Mouse (Mus musculus) kidney, adult 2 months (tissue): ENCODE data around the gene Galnt7.

Source experiments
- CTCF ChIP-seq: fragments of 200-500 bp; conservative IDR thresholded peaks from 2 replicates; pipeline ENCODE4 v1.5.1; 2011; ENCODE audit warnings: low read depth, mild to moderate bottlenecking, control low read depth, low read length, moderate library complexity, mixed read lengths; ENCODE audit not compliant: insufficient read depth, insufficient read length
- POLR2A ChIP-seq: fragments of 200-500 bp; IDR thresholded peaks from one replicate; pipeline ENCODE4 v1.6.1; 2011; ENCODE audit warnings: low read depth, low read length, control low read depth

- TF ChIP-seq CTCF (no peak), POLR2A (no peak)
These were observed 161.0 kb downstream of the Galnt7 start for GRCm38 (mm10) chr8:57491873-57492272.
